Mouse (Mus musculus): ENCODE results near the gene Ercc2. TPM values are rescaled to one million over a fixed set of nuclear protein-coding genes. Genes with fewer than 3 reads are reported as not detected.

Ercc2 gene
- total RNA-seq, 4 experiments from 2014 or later: 36.0 to 41.5 (median 37.7) TPM

Small RNA genes within 50 kb of the gene (microRNA-seq; reads per million reads assigned to microRNA genes)
- gene Mir343: 0 reads per million in 2 experiments

Other genes starting within 250 kb of the Ercc2 start
- gene Qpctl, start 232.7 kb upstream of the Ercc2 start, total RNA-seq (2022): 10 to 100 TPM; 18.6 to 20.9 (median 20.4) TPM
- gene Snrpd2, start 232.3 kb upstream of the Ercc2 start, total RNA-seq (2022): 10 to 100 TPM; 75.6 to 82.3 (median 78.2) TPM
- gene Gipr, start 215.9 kb upstream of the Ercc2 start, total RNA-seq (2022): 1 to 10 TPM; 1.0 to 1.5 (median 1.2) TPM
- 100 to 1,000 TPM; 156 to 198 (median 171) TPM for gene Eml2, start 205.6 kb upstream of the Ercc2 start, total RNA-seq (2022)
- gene Gpr4, start 169.5 kb upstream of the Ercc2 start, total RNA-seq (2022): 1 to 10 TPM; 1.3 to 2.7 (median 1.8) TPM
- 10 to 100 TPM; 33.8 to 45.7 (median 40.7) TPM for gene Opa3, start 153.7 kb upstream of the Ercc2 start, total RNA-seq (2022)
- 10 to 100 TPM; 17.4 to 26.8 (median 19.5) TPM for gene Vasp, start 110.2 kb upstream of the Ercc2 start, total RNA-seq (2022)
- under 1 TPM in 1 of 4 experiments, not detected in 3; 0.28 TPM for gene Ppm1n, start 101.9 kb upstream of the Ercc2 start, total RNA-seq (2022)
- 10 to 100 TPM; 76.6 to 96.7 (median 85.4) TPM for gene Rtn2, start 99.4 kb upstream of the Ercc2 start, total RNA-seq (2022)
- gene Fosb, start 72.0 kb upstream of the Ercc2 start, total RNA-seq (2022): 10 to 100 TPM in 3 of 4 experiments, 1 to 10 TPM in 1; 5.4 to 13.8 (median 10.7) TPM
- gene Ercc1, start 37.2 kb upstream of the Ercc2 start, total RNA-seq (2022): 10 to 100 TPM; 41.9 to 47.8 (median 43.2) TPM
- 10 to 100 TPM; 18.3 to 20.2 (median 19.0) TPM for gene Cd3eap, start 22.5 kb upstream of the Ercc2 start, total RNA-seq (2022)
- gene Ppp1r13l, start 22.3 kb upstream of the Ercc2 start, total RNA-seq (2022): 1 to 10 TPM; 5.7 to 9.2 (median 8.1) TPM
- 1 to 10 TPM; 3.7 to 8.4 (median 6.9) TPM for gene Klc3, start 22.1 kb downstream of the Ercc2 start, total RNA-seq (2022)
- gene Ckm, start 22.8 kb downstream of the Ercc2 start, total RNA-seq (2022): 1 to 10 TPM in 1 of 4 experiments, under 1 TPM in 1, not detected in 2; 0.18 to 4.8 TPM
- 100 to 1,000 TPM in 1 of 4 experiments, 10 to 100 TPM in 3; 87.6 to 103 (median 95.0) TPM for gene Mark4, start 76.8 kb downstream of the Ercc2 start, total RNA-seq (2022)
- under 1 TPM; 0.08 to 0.41 (median 0.38) TPM for gene Exoc3l2, start 81.3 kb downstream of the Ercc2 start, total RNA-seq (2022)
- gene Bloc1s3, start 126.4 kb downstream of the Ercc2 start, total RNA-seq (2022): 1 to 10 TPM; 4.7 to 6.7 (median 5.9) TPM
- 10 to 100 TPM; 17.1 to 25.2 (median 21.6) TPM for gene Trappc6a, start 126.4 kb downstream of the Ercc2 start, total RNA-seq (2022)
- under 1 TPM; 0.39 to 0.86 (median 0.77) TPM for gene Nkpd1, start 135.8 kb downstream of the Ercc2 start, total RNA-seq (2022)
- gene Ppp1r37, start 181.1 kb downstream of the Ercc2 start, total RNA-seq (2022): 100 to 1,000 TPM in 2 of 4 experiments, 10 to 100 TPM in 2; 97.7 to 120 (median 108) TPM
- 1 to 10 TPM in 2 of 4 experiments, under 1 TPM in 2; 0.90 to 1.3 (median 1.0) TPM for gene Zfp296, start 195.3 kb downstream of the Ercc2 start, total RNA-seq (2022)
- gene Gemin7, start 195.6 kb downstream of the Ercc2 start, total RNA-seq (2022): 10 to 100 TPM; 43.4 to 54.4 (median 49.2) TPM
- 100 to 1,000 TPM in 2 of 4 experiments, 10 to 100 TPM in 2; 96.9 to 109 (median 101) TPM for gene Clasrp, start 222.5 kb downstream of the Ercc2 start, total RNA-seq (2022)
- 10 to 100 TPM in 2 of 4 experiments, 1 to 10 TPM in 2; 8.3 to 11.2 (median 10.5) TPM for gene Relb, start 247.4 kb downstream of the Ercc2 start, total RNA-seq (2022)

Measured in layer of hippocampus, adult 8-10 months (tissue).